Mouse (Mus musculus): ENCODE measurements around the gene Atp2b1. TPM values are rescaled to one million over a fixed set of nuclear protein-coding genes. Genes with fewer than 3 reads are reported as not detected.

Gene Atp2b1
- polyA plus RNA-seq, 1 experiment from 2014 or later = 149 TPM

DNA sequence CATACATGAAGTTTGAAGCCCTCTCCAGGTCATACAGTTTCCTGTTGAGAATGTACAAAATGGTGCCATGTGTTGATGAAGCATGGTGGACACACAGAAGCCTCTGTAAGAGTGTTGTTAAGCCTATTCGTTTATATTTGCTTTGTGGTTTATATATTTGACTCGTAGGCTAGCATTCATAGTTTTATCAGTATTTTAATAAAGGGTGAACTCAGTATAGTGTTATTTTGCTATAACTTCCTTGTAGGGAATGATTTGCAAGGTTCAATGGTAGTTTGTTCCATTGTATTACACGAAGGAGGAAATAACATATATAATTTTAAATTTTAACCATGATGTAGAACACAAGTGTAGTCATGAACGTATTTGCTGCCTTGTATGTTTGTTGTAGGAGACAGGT is 25.9 kb downstream of the Atp2b1 start:
- Histone ChIP-seq H3K9ac (ENCODE audit: low read depth, low read length) (no peak overlapping the region), H3K27ac (ENCODE audit: low read depth, low read length) (no peak overlapping the region), H3K4me1 (ENCODE audit: control insufficient read depth, insufficient read depth, low read length) (no peaks in the 10 kb centered on the region), H3K9me3 (ENCODE audit: control insufficient read depth, low read length) (no peaks in the 10 kb centered on the region), H3K4me3 (ENCODE audit: low read length) (no peak overlapping the region), H3K36me3 (ENCODE audit: control insufficient read depth, insufficient read depth, low read length) (peaks cover 5% of the 10 kb centered on the region; the same call in 1 of the 2 replicates), H3K4me2 (replicated peaks; ENCODE audit: low read depth, low read length) (no peak overlapping the region), H3K27me3 (ENCODE audit: control insufficient read depth, insufficient read depth, low read length) (no peaks in the 10 kb centered on the region)
- 92% methylated on average over 4 of the region's 4 CpGs for WGBS
- no peak for ATAC-seq (ENCODE audit: low FRiP score, low TSS enrichment)

GRCm38 (mm10) chr10:98940799-98941198 is 26.6 kb downstream of the Atp2b1 start:
- no peak overlapping the region for H3K4me2 ChIP-seq (replicated peaks; ENCODE audit: low read depth, low read length)
- H3K9ac ChIP-seq (ENCODE audit: low read depth, low read length) = no peak overlapping the region
- H3K4me3 ChIP-seq (ENCODE audit: low read length) = no peak overlapping the region
- peaks cover 5% of the 10 kb centered on the region; the same call in 1 of the 2 replicates for H3K36me3 ChIP-seq (ENCODE audit: control insufficient read depth, insufficient read depth, low read length)
- whole genome bisulfite sequencing = 88% methylated on average over 2 of the region's 2 CpGs
- H3K9me3 ChIP-seq (ENCODE audit: control insufficient read depth, low read length) = no peaks in the 10 kb centered on the region
- no peak for ATAC-seq (ENCODE audit: low FRiP score, low TSS enrichment)
- H3K4me1 ChIP-seq (ENCODE audit: control insufficient read depth, insufficient read depth, low read length) = no peaks in the 10 kb centered on the region
- H3K27me3 ChIP-seq (ENCODE audit: control insufficient read depth, insufficient read depth, low read length) = no peaks in the 10 kb centered on the region
- no peak overlapping the region for H3K27ac ChIP-seq (ENCODE audit: low read depth, low read length)

- H3K4me3 ChIP-seq (ENCODE audit: low read length) = no peak overlapping the region
- H3K9me3 ChIP-seq (ENCODE audit: control insufficient read depth, low read length) = no peaks in the 10 kb centered on the region
- H3K9ac ChIP-seq (ENCODE audit: low read depth, low read length) = no peak overlapping the region
- peaks cover 5% of the 10 kb centered on the region; the same call in 1 of the 2 replicates for H3K36me3 ChIP-seq (ENCODE audit: control insufficient read depth, insufficient read depth, low read length)
- no peak overlapping the region for H3K4me2 ChIP-seq (replicated peaks; ENCODE audit: low read depth, low read length)
- peaks cover 5% of the 10 kb centered on the region; the same call in 1 of the 2 replicates for H3K4me1 ChIP-seq (ENCODE audit: control insufficient read depth, insufficient read depth, low read length)
- no peak for ATAC-seq (ENCODE audit: low FRiP score, low TSS enrichment)
- 42% methylated on average over 6 of the region's 6 CpGs for WGBS
- H3K27me3 ChIP-seq (ENCODE audit: control insufficient read depth, insufficient read depth, low read length) = no peaks in the 10 kb centered on the region
- H3K27ac ChIP-seq (ENCODE audit: low read depth, low read length) = no peak overlapping the region
Measured at GRCm38 (mm10) chr10:98941991-98942390, 27.8 kb downstream of the Atp2b1 start.

DNA sequence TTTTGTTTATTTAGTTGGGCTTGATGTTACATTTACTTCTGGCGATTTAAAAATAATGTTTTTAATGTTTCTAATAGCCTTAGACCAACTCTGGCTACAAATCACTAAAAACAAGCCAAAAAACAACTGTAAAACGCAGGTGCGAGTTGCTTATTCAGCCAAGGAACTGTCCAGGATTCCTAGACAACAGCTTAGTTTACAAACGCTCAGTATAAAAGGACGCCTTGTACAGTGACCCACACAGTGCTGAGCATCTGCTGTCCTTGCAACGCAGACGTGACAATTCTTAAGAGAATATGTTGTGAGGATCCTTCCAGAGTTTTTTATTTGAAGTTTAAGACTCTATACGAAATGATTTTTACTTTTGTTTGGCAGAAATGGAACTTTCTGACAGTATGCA is 28.8 kb downstream of the Atp2b1 start:
- no peak for ATAC-seq (ENCODE audit: low FRiP score, low TSS enrichment)
- peaks cover 12% of the 10 kb centered on the region; the same call in 1 of the 2 replicates for H3K4me1 ChIP-seq (ENCODE audit: control insufficient read depth, insufficient read depth, low read length)
- WGBS = 79% methylated on average over 8 of the region's 8 CpGs
- no peak overlapping the region for H3K4me2 ChIP-seq (replicated peaks; ENCODE audit: low read depth, low read length)
- H3K4me3 ChIP-seq (ENCODE audit: low read length) = no peak overlapping the region
- no peak overlapping the region for H3K9ac ChIP-seq (ENCODE audit: low read depth, low read length)
- no peak overlapping the region for H3K27ac ChIP-seq (ENCODE audit: low read depth, low read length)
- no peaks in the 10 kb centered on the region for H3K9me3 ChIP-seq (ENCODE audit: control insufficient read depth, low read length)
- no peaks in the 10 kb centered on the region for H3K27me3 ChIP-seq (ENCODE audit: control insufficient read depth, insufficient read depth, low read length)
- H3K36me3 ChIP-seq (ENCODE audit: control insufficient read depth, insufficient read depth, low read length) = peaks cover 5% of the 10 kb centered on the region; the same call in 1 of the 2 replicates

DNA sequence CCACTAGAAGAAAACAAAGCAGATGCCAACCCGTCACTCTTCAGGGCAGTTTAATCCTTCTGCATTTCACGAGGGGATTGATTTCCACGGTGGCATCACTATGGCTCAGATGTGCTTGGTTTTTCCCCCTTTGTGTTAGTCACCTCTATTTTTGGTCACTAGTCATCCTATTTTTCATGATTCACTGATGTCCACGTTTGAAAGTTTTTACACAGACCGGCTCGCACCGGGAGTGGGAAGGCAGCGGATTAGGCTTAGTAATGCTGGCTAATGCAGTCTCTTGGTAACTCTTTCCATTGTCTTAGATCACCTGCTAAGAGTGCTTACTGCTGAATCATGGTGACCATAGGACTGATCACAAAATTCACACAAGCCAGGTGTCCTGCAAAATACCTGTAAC is 29.7 kb downstream of the Atp2b1 start:
- ATAC-seq (ENCODE audit: low FRiP score, low TSS enrichment) = no peak
- H3K27ac ChIP-seq (ENCODE audit: low read depth, low read length) = no peak overlapping the region
- no peaks in the 10 kb centered on the region for H3K9me3 ChIP-seq (ENCODE audit: control insufficient read depth, low read length)
- peaks cover 5% of the 10 kb centered on the region; the same call in 1 of the 2 replicates for H3K36me3 ChIP-seq (ENCODE audit: control insufficient read depth, insufficient read depth, low read length)
- peaks cover 12% of the 10 kb centered on the region; the same call in 1 of the 2 replicates for H3K4me1 ChIP-seq (ENCODE audit: control insufficient read depth, insufficient read depth, low read length)
- H3K4me3 ChIP-seq (ENCODE audit: low read length) = no peak overlapping the region
- no peak overlapping the region for H3K9ac ChIP-seq (ENCODE audit: low read depth, low read length)
- no peak overlapping the region for H3K4me2 ChIP-seq (replicated peaks; ENCODE audit: low read depth, low read length)
- H3K27me3 ChIP-seq (ENCODE audit: control insufficient read depth, insufficient read depth, low read length) = no peaks in the 10 kb centered on the region
- 90% methylated on average over 8 of the region's 8 CpGs for WGBS

- H3K27ac ChIP-seq (ENCODE audit: low read depth, low read length) = no peak overlapping the region
- peaks cover 12% of the 10 kb centered on the region; the same call in 1 of the 2 replicates for H3K4me1 ChIP-seq (ENCODE audit: control insufficient read depth, insufficient read depth, low read length)
- no peak overlapping the region for H3K4me2 ChIP-seq (replicated peaks; ENCODE audit: low read depth, low read length)
- H3K9ac ChIP-seq (ENCODE audit: low read depth, low read length) = no peak overlapping the region
- H3K4me3 ChIP-seq (ENCODE audit: low read length) = no peak overlapping the region
- no peaks in the 10 kb centered on the region for H3K9me3 ChIP-seq (ENCODE audit: control insufficient read depth, low read length)
- 67% methylated on average over 9 of the region's 9 CpGs for WGBS
- ATAC-seq (ENCODE audit: low FRiP score, low TSS enrichment) = no peak
- H3K36me3 ChIP-seq (ENCODE audit: control insufficient read depth, insufficient read depth, low read length) = no peaks in the 10 kb centered on the region
- no peaks in the 10 kb centered on the region for H3K27me3 ChIP-seq (ENCODE audit: control insufficient read depth, insufficient read depth, low read length)
Measured at GRCm38 (mm10) chr10:98946031-98946791, 32.0 kb downstream of the Atp2b1 start.

- no peak for ATAC-seq (ENCODE audit: low FRiP score, low TSS enrichment)
- Histone ChIP-seq H3K27ac (ENCODE audit: low read depth, low read length) (no peak overlapping the region), H3K4me1 (ENCODE audit: control insufficient read depth, insufficient read depth, low read length) (peaks cover 12% of the 10 kb centered on the region; the same call in 1 of the 2 replicates), H3K9me3 (ENCODE audit: control insufficient read depth, low read length) (no peaks in the 10 kb centered on the region), H3K36me3 (ENCODE audit: control insufficient read depth, insufficient read depth, low read length) (no peaks in the 10 kb centered on the region), H3K4me3 (ENCODE audit: low read length) (no peak overlapping the region), H3K4me2 (replicated peaks; ENCODE audit: low read depth, low read length) (no peak overlapping the region), H3K9ac (ENCODE audit: low read depth, low read length) (no peak overlapping the region), H3K27me3 (ENCODE audit: control insufficient read depth, insufficient read depth, low read length) (no peaks in the 10 kb centered on the region)
- 35% methylated on average over 2 of the region's 2 CpGs for WGBS
Measured at GRCm38 (mm10) chr10:98947206-98947605, 33.0 kb downstream of the Atp2b1 start.

- Histone ChIP-seq H3K27me3 (ENCODE audit: control insufficient read depth, insufficient read depth, low read length) (no peaks in the 10 kb centered on the region), H3K4me1 (ENCODE audit: control insufficient read depth, insufficient read depth, low read length) (peaks cover 12% of the 10 kb centered on the region; the same call in 1 of the 2 replicates), H3K9me3 (ENCODE audit: control insufficient read depth, low read length) (no peaks in the 10 kb centered on the region), H3K36me3 (ENCODE audit: control insufficient read depth, insufficient read depth, low read length) (no peaks in the 10 kb centered on the region), H3K9ac (ENCODE audit: low read depth, low read length) (no peak overlapping the region), H3K27ac (ENCODE audit: low read depth, low read length) (no peak overlapping the region), H3K4me3 (ENCODE audit: low read length) (no peak overlapping the region), H3K4me2 (replicated peaks; ENCODE audit: low read depth, low read length) (no peak overlapping the region)
- 76% methylated on average over 5 of the region's 5 CpGs for WGBS
- no peak for ATAC-seq (ENCODE audit: low FRiP score, low TSS enrichment)
Measured at GRCm38 (mm10) chr10:98948096-98948495, 33.9 kb downstream of the Atp2b1 start.

DNA sequence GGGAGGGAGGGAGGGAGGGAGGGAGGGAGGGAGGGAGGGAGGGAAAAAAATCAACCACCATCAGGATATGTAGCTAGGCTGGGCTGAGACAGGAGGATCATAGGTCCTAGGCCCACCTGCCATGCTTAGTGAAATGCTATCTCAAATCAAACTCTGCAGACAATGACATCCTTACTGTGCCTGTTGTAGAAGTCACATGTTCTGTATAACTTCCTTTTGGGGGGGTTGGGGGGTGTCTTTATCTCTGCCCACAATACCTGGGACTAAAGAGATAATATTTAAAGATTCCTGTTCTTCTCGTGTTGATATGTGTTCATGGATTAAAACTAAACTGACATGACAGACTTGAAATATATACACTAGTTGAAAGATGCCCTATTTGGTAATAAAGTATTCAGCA is 35.5 kb downstream of the Atp2b1 start:
- WGBS = 76% methylated on average over 1 of the region's 1 CpGs
- H3K9me3 ChIP-seq (ENCODE audit: control insufficient read depth, low read length) = no peaks in the 10 kb centered on the region
- H3K27ac ChIP-seq (ENCODE audit: low read depth, low read length) = no peak overlapping the region
- no peak overlapping the region for H3K4me3 ChIP-seq (ENCODE audit: low read length)
- H3K4me1 ChIP-seq (ENCODE audit: control insufficient read depth, insufficient read depth, low read length) = peaks cover 12% of the 10 kb centered on the region; the same call in 1 of the 2 replicates
- no peak overlapping the region for H3K4me2 ChIP-seq (replicated peaks; ENCODE audit: low read depth, low read length)
- H3K27me3 ChIP-seq (ENCODE audit: control insufficient read depth, insufficient read depth, low read length) = no peaks in the 10 kb centered on the region
- ATAC-seq (ENCODE audit: low FRiP score, low TSS enrichment) = no peak
- no peak overlapping the region for H3K9ac ChIP-seq (ENCODE audit: low read depth, low read length)
- H3K36me3 ChIP-seq (ENCODE audit: control insufficient read depth, insufficient read depth, low read length) = no peaks in the 10 kb centered on the region

Measured in kidney, embryonic 14.5 days (tissue).